ENCODE assay signal across 21 mouse cellular contexts in genomic region chr2:35280001-35280400, GRCm38 (mm10). TPM values are rescaled to one million over a fixed set of nuclear protein-coding genes. Genes with fewer than 3 reads are reported as not detected.
DNase-seq lines count a peak whose midpoint lies in the region; ATAC-seq and TF ChIP-seq lines count a peak whose summit lies in the region.
"Had no signal": no experiment of that assay in that cellular context is flagged by ENCODE, and none has a peak within 500 bp of the region (broad histone marks: within the 10 kb centered on the region; RNA-seq: fewer than 3 reads in every experiment).

No protein-coding gene starts in this region.

- H3K27ac ChIP-seq in kidney, postnatal 0 days: no peak overlapping the region
- no peak overlapping the region for H3K27ac ChIP-seq in liver, adult 2 months (replicated peaks; ENCODE audit: insufficient read depth, low read depth, low read length)
- H3K27ac ChIP-seq in liver, embryonic 16.5 days (ENCODE audit: low read length): no peak overlapping the region
- H3K27ac ChIP-seq: embryonic facial prominence, embryonic 15.5 days; hindbrain, embryonic 14.5 days; limb, embryonic 10.5 days; midbrain, embryonic 12.5 days had no signal

- peaks cover 13% of the 10 kb centered on the region; the same call in 1 of the 2 replicates for H3K4me1 ChIP-seq in kidney, postnatal 0 days (replicated peaks; ENCODE audit: insufficient read depth, low read length)
- H3K4me1 ChIP-seq in liver, adult 2 months (ENCODE audit: control insufficient read depth, insufficient read depth, low read length): peaks cover 13% of the 10 kb centered on the region
- no peaks in the 10 kb centered on the region; the same call in none of the 2 replicates for H3K4me1 ChIP-seq in liver, embryonic 16.5 days (ENCODE audit: control insufficient read depth, low read depth, low read length)

- peak; percentile 69 for DNase-seq in kidney, adult 11 months
- no peak for DNase-seq in kidney, adult 18-20 months
- no peak for DNase-seq in kidney, postnatal 0 days (ENCODE audit: low spot score)
- peak; percentile 35 for DNase-seq in liver, adult 2 months (ENCODE audit: extremely low read depth, low read depth, low spot score)
- no peak for DNase-seq in cerebellum, adult 11-12 months
- DNase-seq in frontal cortex, adult 2 months (ENCODE audit: extremely low spot score in 1 of 2, low spot score in 1 of 2): no peak
- DNase-seq: adrenal gland, postnatal 25 days; cerebellum, adult 9-10 months; gastrocnemius, postnatal 10 days; heart, postnatal 36 days; lung, adult 18-20 months; right cerebral cortex, postnatal 14 days had no signal

- no peaks in the 10 kb centered on the region for H3K79me2 ChIP-seq in liver, adult 2 months (ENCODE audit: control insufficient read depth, insufficient read depth, low read length)

- TF ChIP-seq CTCF in kidney, postnatal 0 days (IDR thresholded peaks at IDR 0.05; ENCODE audit: low read depth): no peak
- no peak for TF ChIP-seq CTCF in liver, adult 2 months (IDR thresholded peaks at IDR 0.05; ENCODE audit: low read depth, low read length)

- no peak overlapping the region for H3K9ac ChIP-seq in kidney, postnatal 0 days (ENCODE audit: low read depth, low read length)
- H3K9ac ChIP-seq in liver, adult 2 months (ENCODE audit: low read depth, low read length): no peak overlapping the region
- no peak overlapping the region for H3K9ac ChIP-seq in liver, embryonic 16.5 days (ENCODE audit: low read depth, low read length)
- H3K9ac ChIP-seq: embryonic facial prominence, embryonic 15.5 days; hindbrain, embryonic 14.5 days; midbrain, embryonic 12.5 days had no signal

- H3K36me3 ChIP-seq in kidney, postnatal 0 days (ENCODE audit: insufficient read depth, low read length): no peaks in the 10 kb centered on the region
- H3K36me3 ChIP-seq in liver, adult 2 months (ENCODE audit: control insufficient read depth, insufficient read depth, low read length): no peaks in the 10 kb centered on the region
- no peaks in the 10 kb centered on the region for H3K36me3 ChIP-seq in liver, embryonic 16.5 days (ENCODE audit: control insufficient read depth, insufficient read depth)
- H3K36me3 ChIP-seq: embryonic facial prominence, embryonic 15.5 days; limb, embryonic 10.5 days; midbrain, embryonic 12.5 days had no signal

- no peaks in the 10 kb centered on the region for H3K27me3 ChIP-seq in kidney, postnatal 0 days (ENCODE audit: insufficient read depth, low read length)
- no peaks in the 10 kb centered on the region for H3K27me3 ChIP-seq in liver, adult 2 months (ENCODE audit: control insufficient read depth, insufficient read depth, low read length)
- H3K27me3 ChIP-seq in liver, embryonic 16.5 days (ENCODE audit: control insufficient read depth, insufficient read depth, low read depth, low read length): peaks cover 16% of the 10 kb centered on the region
- H3K27me3 ChIP-seq: embryonic facial prominence, embryonic 15.5 days had no signal

- no peak for TF ChIP-seq POLR2A in liver, adult 2 months (IDR thresholded peaks at IDR 0.05; ENCODE audit: extremely low read depth, insufficient read depth, low read length)

- no peak overlapping the region for H3K4me2 ChIP-seq in kidney, postnatal 0 days (ENCODE audit: low read length)
- no peak overlapping the region for H3K4me2 ChIP-seq in liver, embryonic 16.5 days (ENCODE audit: low read depth, low read length)
- H3K4me2 ChIP-seq: embryonic facial prominence, embryonic 15.5 days; hindbrain, embryonic 14.5 days; midbrain, embryonic 12.5 days had no signal

- ATAC-seq in kidney, postnatal 0 days (replicated peaks; ENCODE audit: low FRiP score, low read depth): peak; percentile 29; the same call in 1 of the 2 replicates
- ATAC-seq in liver, embryonic 16.5 days (ENCODE audit: low read depth): peak; percentile 68
- no peak for ATAC-seq in monocyte, adult 5-6 weeks (replicated peaks; ENCODE audit: insufficient number of reproducible peaks, low FRiP score, low TSS enrichment, poor library complexity, severe bottlenecking)
- ATAC-seq: CD4-positive, CD25-positive, alpha-beta regulatory T cell, adult 4 months; forebrain, embryonic 14.5 days; inflammation-experienced regulatory T-cells, adult 6 months had no signal

- no peaks in the 10 kb centered on the region for H3K9me3 ChIP-seq in kidney, postnatal 0 days (replicated peaks; ENCODE audit: low read length)
- no peaks in the 10 kb centered on the region for H3K9me3 ChIP-seq in liver, embryonic 16.5 days (replicated peaks; ENCODE audit: control insufficient read depth, low read length)
- H3K9me3 ChIP-seq: embryonic facial prominence, embryonic 15.5 days; limb, embryonic 10.5 days; midbrain, embryonic 12.5 days had no signal

- WGBS in kidney, postnatal 0 days: 56% methylated on average over 3 of the region's 3 CpGs
- WGBS in liver, adult 2 months: 34% methylated on average over 3 of the region's 3 CpGs
- 48% methylated on average over 3 of the region's 3 CpGs for WGBS in liver, embryonic 16.5 days (ENCODE audit: insufficient replicate concordance)

- no peak overlapping the region for H3K4me3 ChIP-seq in kidney, postnatal 0 days (replicated peaks; ENCODE audit: low read depth, low read length)
- no peak overlapping the region for H3K4me3 ChIP-seq in liver, adult 2 months (ENCODE audit: insufficient read depth, low read depth, low read length)
- no peak overlapping the region for H3K4me3 ChIP-seq in liver, embryonic 16.5 days (ENCODE audit: low read depth, low read length)
- H3K4me3 ChIP-seq: embryonic facial prominence, embryonic 15.5 days; limb, embryonic 10.5 days; midbrain, embryonic 12.5 days had no signal

RNA-seq across cellular contexts. Expression of gene Gsn, which starts 23.8 kb away (rescaled TPM):
- 158 and 159 TPM in 2 replicates for polyA plus RNA-seq in kidney, postnatal 0 days (2015; fragmentation: Nextera tagmentation; extraction: Ambion mirVana)
- total RNA-seq in liver, adult 2 months (2014; rRNA removed): 16.9 and 22.8 TPM in 2 replicates
- polyA plus RNA-seq in liver, adult 2 months (2012; rRNA removed): 20.9 and 22.5 TPM in 2 replicates
- 163 and 188 TPM in 2 replicates for polyA plus RNA-seq in liver, embryonic 16.5 days (2015; fragmentation: Nextera tagmentation; extraction: Ambion mirVana)
- 99.2 and 99.6 TPM in 2 replicates for polyA plus RNA-seq in frontal cortex, adult 2 months (2012; rRNA removed)
- 36.7 to 46.1 TPM (median 45.9 TPM) in 3 replicates for total RNA-seq in monocyte, adult 5-6 weeks (2017)

RNA-seq across cellular contexts. Expression of gene Stom, which starts 56.8 kb away (rescaled TPM):
- 29.7 and 31.4 TPM in 2 replicates for polyA plus RNA-seq in kidney, postnatal 0 days (2015; fragmentation: Nextera tagmentation; extraction: Ambion mirVana)
- total RNA-seq in liver, adult 2 months (2014; rRNA removed): 42.4 and 46.7 TPM in 2 replicates
- polyA plus RNA-seq in liver, adult 2 months (2012; rRNA removed): 34.2 and 40.3 TPM in 2 replicates
- polyA plus RNA-seq in liver, embryonic 16.5 days (2015; fragmentation: Nextera tagmentation; extraction: Ambion mirVana): 181 and 189 TPM in 2 replicates
- polyA plus RNA-seq in frontal cortex, adult 2 months (2012; rRNA removed): 16.9 and 20.3 TPM in 2 replicates
- total RNA-seq in monocyte, adult 5-6 weeks (2017): 53.6 to 72.6 TPM (median 70.6 TPM) in 3 replicates

Comparison
In these comparisons a context has a peak if more than half of its experiments do, and no peak if none do; other contexts are left out.
1. DNase-seq: peak in kidney, adult 11 months (single experiment) and liver, adult 2 months (single experiment); none in kidney, adult 18-20 months (single experiment), kidney, postnatal 0 days (single experiment), cerebellum, adult 11-12 months (single experiment) and frontal cortex, adult 2 months (0 of 2).